Mouse (Mus musculus) embryo, embryonic 10 days (tissue): ENCODE measurements around the gene Tmem181a.
"Not testable (repeated sequence)": the region's sequence is repeated elsewhere in the genome, so short reads cannot be mapped to it uniquely, and the experiment has no call there.

Experiments
- DNase-seq: peaks from one replicate; pipeline ENCODE4 v3.0.0-alpha.2; 2015; ENCODE audit warnings: low spot score

The Tmem181a gene

DNA sequence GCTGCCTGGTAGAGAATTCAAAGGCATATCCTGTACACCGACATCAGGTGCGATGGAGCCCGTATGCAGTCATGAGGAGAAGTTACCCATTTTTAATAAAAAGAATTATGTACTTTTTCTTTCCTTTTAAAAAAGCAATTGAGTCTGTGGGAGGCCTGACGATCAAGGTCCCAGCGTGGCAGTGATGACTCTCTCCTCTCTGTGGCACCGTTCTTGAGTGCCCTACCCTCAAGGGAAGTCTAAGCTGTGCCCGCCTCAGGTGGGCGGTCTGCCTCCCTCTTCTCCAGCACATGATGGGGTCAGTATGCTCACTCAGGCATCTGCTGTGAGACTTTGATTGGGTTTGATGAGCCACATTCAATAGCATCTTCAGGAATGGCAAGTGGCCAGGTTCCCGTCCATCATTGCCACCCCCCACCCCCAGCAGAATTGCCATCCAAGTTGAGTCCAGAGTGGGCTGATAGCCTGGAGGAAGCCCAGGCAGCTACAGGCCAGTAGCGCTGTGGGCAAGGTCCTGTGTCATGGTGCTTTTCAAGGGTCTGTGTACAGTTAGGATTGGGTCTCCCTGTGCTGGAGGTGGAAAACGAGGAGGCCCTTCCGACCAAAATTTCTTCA, 49.1 kb downstream of the Tmem181a start:
- DNase-seq: not testable (repeated sequence)

DNA sequence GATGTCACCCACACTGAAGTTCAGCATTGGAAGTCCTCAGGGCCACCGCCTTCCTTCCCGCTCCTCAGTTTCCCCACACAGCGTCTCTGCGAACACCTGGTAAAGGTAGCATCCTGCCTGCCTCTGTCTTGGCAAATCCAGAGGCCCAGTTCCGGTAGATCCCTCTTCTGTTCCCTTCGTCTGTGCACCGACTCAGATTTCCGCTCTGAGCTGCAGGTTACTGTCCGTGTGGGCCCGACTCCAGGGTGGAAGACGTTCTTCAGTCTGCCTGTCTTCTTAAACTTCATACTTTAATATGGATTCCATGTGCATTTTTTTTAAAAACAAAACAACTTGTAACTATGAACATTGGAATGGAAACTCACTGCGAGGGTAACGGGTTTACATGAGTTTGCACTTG, 49.8 kb downstream of the Tmem181a start:
- not testable (repeated sequence) for DNase-seq

- DNase-seq: not testable (repeated sequence)
These were observed 55.1 kb downstream of the Tmem181a start for GRCm38 (mm10) chr17:6311716-6312115.

- not testable (repeated sequence) for DNase-seq
These were observed 56.1 kb downstream of the Tmem181a start for GRCm38 (mm10) chr17:6312755-6313154.

DNA sequence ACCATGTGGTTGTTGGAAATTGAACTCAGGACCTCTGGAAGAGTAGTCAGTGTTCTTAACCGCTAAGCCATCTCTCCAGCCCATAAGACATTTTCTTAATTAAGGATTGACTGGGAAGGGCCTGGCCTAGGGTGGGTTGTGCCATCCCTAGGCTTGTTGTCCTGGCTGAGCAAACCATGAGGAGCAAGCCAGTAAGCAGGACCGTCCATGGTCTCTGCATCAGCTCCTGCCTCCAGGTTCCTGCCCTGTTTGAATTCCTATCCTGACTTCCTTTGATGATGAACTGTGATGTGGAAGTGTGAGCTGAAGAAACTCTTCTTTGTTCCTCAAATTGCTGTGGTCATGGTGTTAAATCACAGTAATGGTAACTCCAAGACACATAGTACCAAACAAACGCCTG, 57.8 kb downstream of the Tmem181a start:
- not testable (repeated sequence) for DNase-seq

GRCm38 (mm10) chr17:6315706-6316105, 59.0 kb downstream of the Tmem181a start:
- DNase-seq: not testable (repeated sequence)

- peak; percentile 11 for DNase-seq
These were observed 59.9 kb downstream of the Tmem181a start for GRCm38 (mm10) chr17:6316379-6317126.

DNA sequence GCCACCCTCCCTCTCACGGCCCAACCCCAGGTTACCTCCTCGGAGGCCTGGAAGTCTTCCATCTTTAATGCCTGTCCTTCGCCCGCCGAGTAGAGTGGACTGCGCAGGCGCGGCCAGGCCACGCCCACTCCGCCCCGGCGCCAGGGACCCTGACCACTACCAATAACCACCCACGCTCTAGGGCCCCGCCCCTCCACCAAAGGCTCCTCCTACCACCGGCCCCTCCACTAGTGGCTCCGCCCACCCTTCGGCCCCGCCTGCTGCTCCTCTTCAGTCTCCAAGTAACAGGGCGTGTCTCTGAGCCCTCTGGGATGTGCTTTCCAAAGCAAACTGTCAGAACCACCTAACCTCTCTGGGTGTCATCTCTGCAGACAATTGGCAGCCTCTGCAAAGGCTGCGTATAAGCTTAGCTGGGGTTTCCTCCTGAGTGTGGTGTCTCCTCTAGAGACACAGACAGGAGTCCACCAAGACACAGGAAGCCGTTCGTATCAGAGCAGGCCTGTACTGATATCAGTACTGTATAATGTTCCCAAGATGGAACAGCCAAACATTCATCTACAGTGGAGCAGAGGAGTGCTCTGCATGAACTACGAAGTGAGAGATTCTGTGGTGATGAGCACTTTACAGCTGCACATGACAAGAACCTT, 60.8 kb downstream of the Tmem181a start, which contains the start of gene Dynlt1a:
TSS of gene Dynlt1a (minus strand) at position 162 of the 647 bp plus-strand sequence.
- DNase-seq: peak; percentile 92

- not testable (repeated sequence) for DNase-seq
These were observed 64.6 kb downstream of the Tmem181a start for GRCm38 (mm10) chr17:6321081-6321777.

GRCm38 (mm10) chr17:6321778-6322101, 65.1 kb downstream of the Tmem181a start:
- not testable (repeated sequence) for DNase-seq

GRCm38 (mm10) chr17:6325021-6325420, 68.4 kb downstream of the Tmem181a start:
- DNase-seq: not testable (repeated sequence)

- DNase-seq: not testable (repeated sequence)
These were observed 68.9 kb downstream of the Tmem181a start for GRCm38 (mm10) chr17:6325543-6325942.

GRCm38 (mm10) chr17:6327554-6327953, 70.9 kb downstream of the Tmem181a start:
- not testable (repeated sequence) for DNase-seq

DNA sequence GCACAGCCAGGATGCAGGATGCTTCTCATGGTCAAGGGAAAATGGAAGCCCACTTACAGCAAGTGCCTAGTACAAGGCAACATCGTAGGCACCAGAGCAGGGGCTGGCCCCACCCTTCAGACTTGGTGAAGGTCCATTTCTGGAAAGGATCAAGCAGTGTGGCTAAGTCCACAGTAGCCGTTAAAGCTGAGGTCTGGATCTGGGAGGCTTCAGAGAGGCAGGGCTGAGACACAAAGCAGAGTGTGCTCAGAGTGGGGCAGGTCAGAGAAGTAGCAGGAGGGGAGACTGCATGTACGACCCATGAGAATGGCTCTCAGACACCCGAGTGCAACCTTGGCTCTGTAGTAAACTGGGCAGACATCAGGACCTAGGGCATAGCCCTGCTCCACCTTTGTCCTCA, 72.3 kb downstream of the Tmem181a start:
- not testable (repeated sequence) for DNase-seq

DNA sequence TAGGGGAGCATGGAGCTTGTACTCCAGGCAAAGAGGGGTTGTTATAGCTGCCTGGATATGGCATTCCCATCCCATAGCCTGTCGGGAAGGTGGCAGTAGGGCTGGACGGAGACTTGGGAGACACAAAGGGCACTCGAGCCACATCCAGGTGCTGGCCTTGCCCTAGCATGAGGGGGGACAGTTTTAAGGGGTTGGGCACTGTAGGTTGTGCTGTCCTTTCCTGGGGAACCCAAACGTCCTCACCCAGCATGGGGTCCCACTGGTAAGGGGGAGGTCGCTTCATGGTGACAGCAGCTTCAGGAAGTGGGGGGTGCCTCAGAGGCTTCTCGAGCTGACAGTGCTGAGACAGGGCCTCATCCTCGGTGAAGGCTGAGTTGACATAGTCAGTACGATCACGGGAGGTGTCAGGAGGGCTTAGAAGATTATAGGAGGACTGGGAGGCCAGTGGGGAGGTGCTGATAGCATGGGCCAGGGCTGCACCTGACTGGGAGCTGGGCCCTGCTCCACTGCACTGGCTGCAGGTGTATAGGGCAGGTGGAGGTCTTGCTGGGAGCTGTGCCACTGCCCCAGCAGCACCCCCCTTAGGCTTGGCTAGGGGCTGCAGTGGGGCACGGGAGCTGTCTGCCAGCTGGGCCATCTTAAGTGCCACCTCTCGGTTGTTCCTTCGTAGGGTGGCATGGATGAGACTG, 86.1 kb downstream of the Tmem181a start:
- DNase-seq: not testable (repeated sequence)

DNA sequence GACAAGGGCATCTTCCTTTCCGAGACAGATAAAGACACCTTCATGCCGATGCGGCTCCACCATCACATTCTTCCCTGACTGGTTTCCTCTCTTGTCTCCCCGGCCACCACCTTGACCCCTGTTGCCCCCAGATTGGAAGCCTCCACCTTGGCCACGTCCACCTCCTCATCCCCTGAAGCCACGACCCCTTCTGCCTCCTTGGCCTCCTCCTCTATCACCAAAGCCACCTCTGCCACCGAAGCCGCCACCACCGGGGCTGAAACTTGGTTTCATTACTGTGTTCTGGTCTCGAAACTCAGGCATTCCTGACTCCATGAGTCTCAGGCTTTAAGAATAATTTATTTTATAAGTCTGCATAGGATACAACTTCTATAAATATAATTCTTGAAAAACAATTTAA, 98.6 kb downstream of the Tmem181a start:
- DNase-seq: not testable (repeated sequence)
